ENCODE assay signal across 24 mouse cellular contexts in the genomic region with DNA sequence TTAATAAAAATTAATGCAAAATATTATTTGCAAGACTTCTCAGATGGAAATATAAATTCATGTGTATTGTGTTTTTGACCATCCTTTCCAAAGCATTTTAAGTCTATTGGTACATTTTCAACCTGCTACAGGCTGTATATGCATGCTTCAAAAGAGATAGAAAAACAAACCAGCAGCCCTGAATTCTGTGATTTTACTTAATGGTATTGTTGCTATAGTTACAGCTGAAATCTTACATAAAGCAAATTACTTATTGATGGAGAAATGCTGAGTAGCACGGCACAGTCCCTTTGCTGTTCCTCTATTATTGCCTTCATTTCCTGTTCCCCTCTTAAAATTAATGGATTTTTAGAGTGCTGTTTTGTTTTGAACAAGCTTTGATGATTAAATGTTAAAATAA.
DNase-seq lines count a peak whose midpoint lies in the region; ATAC-seq and TF ChIP-seq lines count a peak whose summit lies in the region.
"Had no signal": no experiment of that assay in that cellular context is flagged by ENCODE, and none has a peak within 500 bp of the region (broad histone marks: within the 10 kb centered on the region; RNA-seq: fewer than 3 reads in every experiment).

No protein-coding gene starts in this region.

- no peaks in the 10 kb centered on the region for H3K9me3 ChIP-seq in forebrain, embryonic 13.5 days (replicated peaks)
- no peaks in the 10 kb centered on the region for H3K9me3 ChIP-seq in forebrain, embryonic 11.5 days (ENCODE audit: control insufficient read depth, low read length)
- H3K9me3 ChIP-seq in hindbrain, embryonic 16.5 days (ENCODE audit: control insufficient read depth, low read length): no peaks in the 10 kb centered on the region
- no peaks in the 10 kb centered on the region for H3K9me3 ChIP-seq in hindbrain, postnatal 0 days (ENCODE audit: low read length)
- H3K9me3 ChIP-seq in midbrain, embryonic 16.5 days (replicated peaks; ENCODE audit: control insufficient read depth, low read length, poor library complexity, severe bottlenecking): no peaks in the 10 kb centered on the region
- no peaks in the 10 kb centered on the region for H3K9me3 ChIP-seq in midbrain, embryonic 13.5 days
- H3K9me3 ChIP-seq: embryonic facial prominence, embryonic 12.5 days; embryonic facial prominence, embryonic 15.5 days; heart, embryonic 10.5 days; heart, embryonic 13.5 days; intestine, embryonic 15.5 days had no signal

- ATAC-seq in forebrain, embryonic 13.5 days: peak; percentile 63
- ATAC-seq in forebrain, embryonic 11.5 days (replicated peaks; ENCODE audit: low FRiP score): no peak
- peak; percentile 37; the same call in 1 of the 2 replicates for ATAC-seq in hindbrain, embryonic 16.5 days
- no peak for ATAC-seq in hindbrain, postnatal 0 days
- ATAC-seq in midbrain, embryonic 16.5 days: peak; percentile 21; the same call in 1 of the 2 replicates
- no peak for ATAC-seq in midbrain, embryonic 13.5 days
- ATAC-seq: intestine, embryonic 15.5 days had no signal

- H3K4me1 ChIP-seq in forebrain, embryonic 13.5 days: no peaks in the 10 kb centered on the region
- H3K4me1 ChIP-seq in forebrain, embryonic 11.5 days (replicated peaks; ENCODE audit: control insufficient read depth, insufficient read depth, low read length): no peaks in the 10 kb centered on the region
- no peaks in the 10 kb centered on the region for H3K4me1 ChIP-seq in hindbrain, embryonic 16.5 days (ENCODE audit: control insufficient read depth, insufficient read depth, low read depth, low read length)
- H3K4me1 ChIP-seq in hindbrain, postnatal 0 days (ENCODE audit: insufficient read depth, low read length): no peaks in the 10 kb centered on the region
- no peaks in the 10 kb centered on the region for H3K4me1 ChIP-seq in midbrain, embryonic 16.5 days (ENCODE audit: control insufficient read depth, insufficient read depth, low read length)
- no peaks in the 10 kb centered on the region for H3K4me1 ChIP-seq in midbrain, embryonic 13.5 days (replicated peaks)
- H3K4me1 ChIP-seq: embryonic facial prominence, embryonic 12.5 days; embryonic facial prominence, embryonic 15.5 days; heart, embryonic 10.5 days; heart, embryonic 13.5 days; intestine, embryonic 15.5 days had no signal

- H3K27me3 ChIP-seq in forebrain, embryonic 13.5 days: no peaks in the 10 kb centered on the region
- no peaks in the 10 kb centered on the region for H3K27me3 ChIP-seq in forebrain, embryonic 11.5 days (ENCODE audit: control insufficient read depth, insufficient read depth, low read length)
- no peaks in the 10 kb centered on the region for H3K27me3 ChIP-seq in hindbrain, embryonic 16.5 days (replicated peaks; ENCODE audit: control insufficient read depth, insufficient read depth, low read length)
- H3K27me3 ChIP-seq in hindbrain, postnatal 0 days (ENCODE audit: insufficient read depth, low read length): no peaks in the 10 kb centered on the region
- no peaks in the 10 kb centered on the region for H3K27me3 ChIP-seq in midbrain, embryonic 16.5 days (ENCODE audit: control insufficient read depth, insufficient read depth, low read depth, low read length)
- H3K27me3 ChIP-seq in midbrain, embryonic 13.5 days: no peaks in the 10 kb centered on the region
- H3K27me3 ChIP-seq: embryonic facial prominence, embryonic 12.5 days; embryonic facial prominence, embryonic 15.5 days; heart, embryonic 13.5 days; intestine, embryonic 15.5 days had no signal

- no peak overlapping the region for H3K4me2 ChIP-seq in forebrain, embryonic 13.5 days
- no peak overlapping the region for H3K4me2 ChIP-seq in forebrain, embryonic 11.5 days (ENCODE audit: low read depth, low read length, severe bottlenecking)
- no peak overlapping the region for H3K4me2 ChIP-seq in hindbrain, embryonic 16.5 days (ENCODE audit: low read length)
- no peak overlapping the region for H3K4me2 ChIP-seq in hindbrain, postnatal 0 days (ENCODE audit: low read depth, low read length)
- H3K4me2 ChIP-seq in midbrain, embryonic 16.5 days (ENCODE audit: low read length): no peak overlapping the region
- H3K4me2 ChIP-seq in midbrain, embryonic 13.5 days (replicated peaks): no peak overlapping the region
- H3K4me2 ChIP-seq: embryonic facial prominence, embryonic 12.5 days; embryonic facial prominence, embryonic 15.5 days; heart, embryonic 13.5 days; hindbrain, embryonic 14.5 days; intestine, embryonic 15.5 days had no signal

- H3K27ac ChIP-seq in forebrain, embryonic 13.5 days: no peak overlapping the region
- no peak overlapping the region for H3K27ac ChIP-seq in forebrain, embryonic 11.5 days (ENCODE audit: low read depth, low read length)
- H3K27ac ChIP-seq in hindbrain, embryonic 16.5 days (ENCODE audit: low read depth, low read length): no peak overlapping the region
- no peak overlapping the region for H3K27ac ChIP-seq in hindbrain, postnatal 0 days
- H3K27ac ChIP-seq in midbrain, embryonic 16.5 days (ENCODE audit: low read length): no peak overlapping the region
- no peak overlapping the region for H3K27ac ChIP-seq in midbrain, embryonic 13.5 days
- H3K27ac ChIP-seq: embryonic facial prominence, embryonic 12.5 days; embryonic facial prominence, embryonic 15.5 days; heart, adult 2 months; heart, embryonic 10.5 days; heart, embryonic 13.5 days; hindbrain, embryonic 14.5 days; intestine, embryonic 15.5 days had no signal

- no peak for DNase-seq in forebrain, embryonic 11.5 days (ENCODE audit: low spot score)
- DNase-seq in hindbrain, postnatal 0 days (ENCODE audit: low spot score): no peak
- no peak for DNase-seq in urinary bladder, postnatal 14 days (ENCODE audit: low spot score)
- DNase-seq: adrenal gland, postnatal 10 days; adrenal gland, postnatal 36 days; cerebellum, adult 11 months; cerebellum, adult 2 months; cerebellum, adult 9-11 months; cerebellum, postnatal 25 days; gastrocnemius, postnatal 10 days; gastrocnemius, postnatal 36 days; heart, adult 2 months; heart, postnatal 14 days; heart, postnatal 4 days had no signal

- H3K36me3 ChIP-seq in forebrain, embryonic 13.5 days (ENCODE audit: poor library complexity, severe bottlenecking): no peaks in the 10 kb centered on the region
- H3K36me3 ChIP-seq in forebrain, embryonic 11.5 days (ENCODE audit: control insufficient read depth, insufficient read depth, low read length): no peaks in the 10 kb centered on the region
- H3K36me3 ChIP-seq in hindbrain, embryonic 16.5 days (ENCODE audit: control insufficient read depth, insufficient read depth, low read length): no peaks in the 10 kb centered on the region
- no peaks in the 10 kb centered on the region for H3K36me3 ChIP-seq in hindbrain, postnatal 0 days (ENCODE audit: insufficient read depth, low read length)
- H3K36me3 ChIP-seq in midbrain, embryonic 16.5 days (ENCODE audit: control insufficient read depth, insufficient read depth, low read length): no peaks in the 10 kb centered on the region
- H3K36me3 ChIP-seq in midbrain, embryonic 13.5 days: no peaks in the 10 kb centered on the region
- H3K36me3 ChIP-seq: embryonic facial prominence, embryonic 12.5 days; embryonic facial prominence, embryonic 15.5 days; heart, embryonic 10.5 days; heart, embryonic 13.5 days; intestine, embryonic 15.5 days had no signal

- H3K9ac ChIP-seq in forebrain, embryonic 13.5 days: no peak overlapping the region
- H3K9ac ChIP-seq in forebrain, embryonic 11.5 days (ENCODE audit: low read length): no peak overlapping the region
- no peak overlapping the region for H3K9ac ChIP-seq in hindbrain, embryonic 16.5 days (ENCODE audit: low read depth, low read length)
- no peak overlapping the region for H3K9ac ChIP-seq in hindbrain, postnatal 0 days (replicated peaks; ENCODE audit: low read length)
- no peak overlapping the region for H3K9ac ChIP-seq in midbrain, embryonic 16.5 days (ENCODE audit: low read depth, low read length)
- no peak overlapping the region for H3K9ac ChIP-seq in midbrain, embryonic 13.5 days (replicated peaks)
- H3K9ac ChIP-seq: embryonic facial prominence, embryonic 12.5 days; embryonic facial prominence, embryonic 15.5 days; heart, embryonic 13.5 days; hindbrain, embryonic 14.5 days; intestine, embryonic 15.5 days had no signal

- 55% methylated on average over 1 of the region's 1 CpGs for WGBS in forebrain, embryonic 13.5 days
- 66% methylated on average over 1 of the region's 1 CpGs for WGBS in forebrain, embryonic 11.5 days
- WGBS in hindbrain, embryonic 16.5 days: 58% methylated on average over 1 of the region's 1 CpGs
- WGBS in hindbrain, postnatal 0 days: 68% methylated on average over 1 of the region's 1 CpGs
- 47% methylated on average over 1 of the region's 1 CpGs for WGBS in midbrain, embryonic 16.5 days
- 72% methylated on average over 1 of the region's 1 CpGs for WGBS in midbrain, embryonic 13.5 days

- no peak overlapping the region for H3K4me3 ChIP-seq in forebrain, embryonic 13.5 days
- H3K4me3 ChIP-seq in forebrain, embryonic 11.5 days (ENCODE audit: low read depth, low read length): no peak overlapping the region
- H3K4me3 ChIP-seq in hindbrain, embryonic 16.5 days (ENCODE audit: low read length): no peak overlapping the region
- H3K4me3 ChIP-seq in hindbrain, postnatal 0 days (ENCODE audit: low read length): no peak overlapping the region
- H3K4me3 ChIP-seq in midbrain, embryonic 16.5 days (ENCODE audit: low read depth, low read length): no peak overlapping the region
- H3K4me3 ChIP-seq in midbrain, embryonic 13.5 days (replicated peaks): no peak overlapping the region
- H3K4me3 ChIP-seq: embryonic facial prominence, embryonic 12.5 days; embryonic facial prominence, embryonic 15.5 days; heart, adult 2 months; heart, embryonic 10.5 days; heart, embryonic 13.5 days; intestine, embryonic 15.5 days had no signal

- no peak for TF ChIP-seq CTCF in hindbrain, postnatal 0 days (IDR thresholded peaks at IDR 0.05; ENCODE audit: low read depth)

Comparison
In these comparisons a context has a peak if more than half of its experiments do, and no peak if none do; other contexts are left out.
1. ATAC-seq: peak in forebrain, embryonic 13.5 days (single experiment), hindbrain, embryonic 16.5 days (single experiment) and midbrain, embryonic 16.5 days (single experiment); none in forebrain, embryonic 11.5 days (single experiment), hindbrain, postnatal 0 days (single experiment) and midbrain, embryonic 13.5 days (single experiment).